Mouse (Mus musculus) liver, adult 2 months (tissue): ENCODE data around the gene Nsun5.

Experiments used
- CTCF ChIP-seq: fragments of 200-500 bp; IDR thresholded peaks from 2 replicates; pipeline ENCODE4 v1.5.1; 2011; ENCODE audit warnings: low read depth, low read length, control low read depth
- POLR2A ChIP-seq: fragments of 200-500 bp; IDR thresholded peaks from 2 replicates; pipeline ENCODE4 v1.6.1; 2011; ENCODE audit warnings: low read length, control low read depth; ENCODE audit not compliant: insufficient read depth; ENCODE audit errors: extremely low read depth

DNA sequence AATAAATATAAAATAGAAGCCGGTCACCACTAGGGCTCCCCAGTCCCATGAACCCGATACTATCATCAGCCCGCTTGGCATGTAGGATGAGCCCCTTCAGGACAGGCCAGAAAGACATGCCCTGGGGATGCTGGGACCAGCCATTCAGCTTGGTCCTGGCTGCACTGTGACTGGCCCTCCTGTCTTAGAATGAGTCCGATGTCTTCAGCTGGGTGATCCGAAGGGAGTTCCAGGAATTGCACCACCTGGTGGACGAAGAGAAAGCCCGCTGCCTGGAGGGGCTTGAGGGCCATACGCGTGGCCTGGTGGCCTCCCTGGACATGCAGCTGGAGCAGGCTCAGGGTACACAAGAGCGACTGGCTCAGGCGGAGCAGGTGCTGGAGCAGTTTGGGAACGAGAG, 6.2 kb upstream of the Nsun5 start:
- TF ChIP-seq CTCF, result peak; percentile 73
- TF ChIP-seq POLR2A, result no peak
